Mouse (Mus musculus) urinary bladder, postnatal 14 days (tissue): Measurements from ENCODE around the gene Rilp.

Experiments used
- DNase-seq: peaks from one replicate; pipeline ENCODE4 v3.0.0; 2021; ENCODE audit warnings: low spot score

Rilp gene

DNA sequence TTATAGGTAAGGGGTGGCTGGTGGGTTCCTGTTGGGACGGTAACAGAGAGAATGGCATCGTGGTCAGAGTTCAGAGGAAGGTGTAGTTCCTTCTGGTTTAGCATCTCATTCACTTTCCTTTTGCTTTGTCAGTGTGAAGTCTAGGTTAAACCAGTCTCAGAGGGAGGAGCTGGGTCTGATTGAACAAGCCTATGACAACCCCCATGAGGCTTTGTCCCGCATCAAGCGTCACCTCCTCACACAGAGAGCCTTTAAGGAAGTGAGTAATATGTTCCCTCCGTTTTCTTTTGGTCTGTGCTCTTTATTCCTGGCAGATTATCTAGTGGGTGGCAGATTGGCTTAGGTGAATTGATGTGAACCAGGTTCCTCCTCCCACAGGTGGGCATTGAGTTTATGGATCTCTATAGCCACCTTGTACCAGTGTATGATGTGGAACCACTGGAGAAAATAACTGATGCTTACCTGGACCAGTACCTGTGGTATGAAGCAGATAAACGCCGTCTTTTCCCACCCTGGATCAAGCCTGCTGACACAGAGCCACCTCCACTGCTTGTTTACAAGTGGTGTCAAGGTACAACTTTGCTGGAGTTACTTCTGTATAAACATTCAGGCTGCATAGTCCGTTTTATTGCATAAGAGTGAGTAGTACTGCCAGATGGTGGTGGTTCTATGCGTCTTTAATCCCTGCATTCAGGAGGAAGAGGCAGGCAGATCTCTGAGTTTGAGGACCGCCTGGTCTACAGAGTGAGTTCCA is 15.4 kb upstream of the Rilp start:
- DNase-seq: no peak

DNA sequence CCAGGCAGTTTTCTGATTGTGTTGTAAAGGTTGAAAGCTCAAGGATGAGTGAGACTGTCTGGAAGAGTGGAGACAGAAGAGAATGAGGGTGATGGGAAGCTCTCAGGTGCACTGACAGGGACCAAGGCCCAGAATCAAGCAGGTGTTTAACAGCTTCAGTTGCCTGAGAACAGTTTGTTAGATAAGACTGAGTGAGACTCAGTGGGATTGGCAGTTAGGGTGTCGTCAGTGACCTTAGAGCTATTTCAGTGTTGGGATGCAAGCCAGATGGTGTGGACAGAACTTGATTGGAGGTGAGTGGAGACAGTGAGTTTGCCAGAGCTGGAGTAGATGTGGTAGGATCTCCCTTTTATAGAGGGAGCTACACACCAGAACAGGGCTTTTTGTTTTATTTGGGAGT is 11.8 kb upstream of the Rilp start:
- no peak for DNase-seq

DNA sequence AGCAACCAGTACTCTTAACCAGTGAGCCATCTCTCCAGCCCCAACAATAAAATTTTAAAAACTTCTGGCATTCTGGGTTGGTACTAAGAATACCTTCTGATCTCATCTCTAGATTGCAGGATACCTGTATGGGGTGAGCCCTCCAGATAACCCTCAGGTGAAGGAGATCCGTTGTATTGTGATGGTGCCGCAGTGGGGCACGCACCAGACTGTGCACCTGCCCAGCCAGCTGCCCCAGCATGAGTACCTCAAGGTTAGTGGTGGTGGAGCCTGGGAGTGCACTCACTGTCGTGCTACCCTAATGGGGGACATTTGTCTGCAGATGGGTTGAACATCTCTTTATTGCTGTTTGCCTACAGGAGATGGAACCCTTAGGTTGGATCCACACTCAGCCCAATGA is 1.7 kb upstream of the Rilp start:
- DNase-seq: no peak

DNA sequence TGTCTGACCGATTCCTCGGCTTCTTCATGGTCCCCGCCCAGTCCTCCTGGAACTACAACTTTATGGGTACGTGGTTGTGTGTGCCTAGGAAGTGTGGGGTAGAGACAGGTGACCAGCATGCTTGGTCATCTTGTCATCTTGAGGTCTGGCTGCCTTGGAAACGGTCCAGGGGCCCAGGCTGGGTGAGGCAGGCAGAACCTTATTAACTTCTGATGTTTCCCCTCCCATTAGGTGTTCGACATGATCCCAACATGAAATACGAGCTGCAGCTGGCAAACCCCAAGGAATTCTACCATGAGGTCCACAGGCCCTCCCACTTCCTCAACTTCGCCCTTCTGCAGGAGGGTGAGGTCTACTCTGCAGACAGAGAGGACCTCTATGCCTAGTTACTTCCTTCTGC is 990 bp upstream of the Rilp start:
- no peak for DNase-seq

DNA sequence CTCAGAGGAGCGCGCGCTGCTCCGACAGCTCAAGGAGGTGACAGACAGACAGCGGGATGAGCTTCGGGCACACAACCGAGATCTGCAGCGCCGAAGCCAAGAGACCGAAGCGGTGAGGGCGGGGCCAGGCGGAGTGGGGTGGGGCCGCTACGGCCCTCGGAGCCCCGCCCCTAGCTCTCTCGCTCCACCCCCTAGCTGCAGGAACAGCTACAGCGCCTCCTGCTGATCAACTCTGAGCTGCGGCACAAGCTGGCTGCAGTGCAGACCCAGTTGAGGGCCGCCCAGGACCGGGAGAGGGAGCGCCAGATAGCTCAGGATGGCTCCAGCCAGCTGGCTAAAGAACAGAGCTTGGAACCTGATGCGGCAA is 716 bp downstream of the Rilp start:
- DNase-seq: peak; percentile 95

DNA sequence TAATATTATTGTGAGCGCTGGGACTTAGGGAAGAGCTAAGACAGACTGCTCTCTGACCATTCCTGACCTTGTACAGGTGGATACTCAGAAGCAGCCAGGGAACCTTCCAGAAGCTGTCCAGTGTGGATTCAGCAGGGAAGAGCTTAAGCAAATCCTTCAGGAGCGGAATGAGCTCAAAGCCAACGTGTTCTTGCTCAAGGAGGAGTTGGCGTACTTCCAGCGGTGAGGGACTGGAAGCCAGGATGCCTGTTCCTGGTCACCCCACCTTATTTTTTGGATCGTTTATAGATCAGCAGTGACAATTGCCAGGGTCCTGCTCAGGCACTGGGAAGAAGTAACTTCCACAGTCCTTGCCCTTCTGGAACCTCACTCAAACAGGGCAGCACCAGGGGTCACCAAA is 1.3 kb downstream of the Rilp start:
- peak; percentile 60 for DNase-seq

DNA sequence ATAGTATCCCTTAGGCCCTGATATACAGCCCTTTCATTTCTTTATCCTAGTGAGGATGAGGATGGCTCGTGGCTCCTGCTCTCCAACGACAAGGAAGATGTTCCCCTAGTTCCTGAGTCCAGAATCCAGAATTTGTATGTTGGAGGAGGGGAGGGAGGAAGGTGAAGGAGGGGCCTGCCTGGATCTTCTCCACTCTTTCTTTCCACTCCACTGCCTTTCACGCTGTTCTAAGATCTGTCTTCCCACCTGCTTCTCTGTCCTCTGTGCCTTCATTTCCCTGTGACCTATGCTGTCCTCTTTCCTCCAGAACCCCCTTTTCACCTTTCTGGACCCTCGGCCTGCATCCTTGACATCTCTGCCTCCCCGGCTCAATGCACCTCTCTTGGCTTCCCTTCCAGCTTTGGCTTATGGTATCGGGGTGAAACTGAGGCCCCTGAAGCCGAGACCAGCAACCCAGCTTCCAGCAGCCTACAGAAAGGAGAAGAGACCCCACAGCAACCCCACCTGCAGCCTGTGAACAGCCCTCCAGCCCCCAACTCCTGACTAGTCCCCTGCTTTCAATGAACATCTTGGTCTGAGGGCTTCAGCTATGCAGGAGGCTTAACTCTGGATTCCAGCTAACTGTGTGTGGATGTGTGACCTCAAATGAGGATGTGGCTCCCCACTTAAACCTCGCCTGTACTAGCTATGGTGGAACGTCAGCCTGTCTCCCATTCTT is 2.6 kb downstream of the Rilp start:
- DNase-seq: no peak

DNA sequence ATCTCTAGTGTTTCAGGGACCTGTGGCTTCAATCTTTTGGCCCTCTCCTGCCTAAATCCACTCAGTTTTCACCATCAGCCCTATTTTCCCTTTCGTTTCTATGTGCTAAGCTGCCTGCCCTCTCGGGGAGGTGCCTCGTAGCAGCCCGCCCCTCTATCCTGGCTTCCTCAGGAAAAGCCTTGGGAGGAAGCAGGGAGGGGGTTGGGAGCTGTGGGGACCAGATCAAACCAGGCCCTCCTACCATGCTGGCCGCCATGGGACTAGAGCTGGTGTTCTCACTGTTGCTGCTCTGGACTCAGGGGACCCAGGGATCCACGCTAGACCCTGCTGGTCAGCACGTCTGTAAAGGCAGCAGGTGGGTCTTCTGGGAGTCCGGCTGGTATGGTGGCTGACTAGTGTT is 3.4 kb downstream of the Rilp start, which contains the start of gene Scarf1:
Gene Scarf1 (plus strand): TSS at position 205 of the 400 bp plus-strand sequence.
- no peak for DNase-seq

DNA sequence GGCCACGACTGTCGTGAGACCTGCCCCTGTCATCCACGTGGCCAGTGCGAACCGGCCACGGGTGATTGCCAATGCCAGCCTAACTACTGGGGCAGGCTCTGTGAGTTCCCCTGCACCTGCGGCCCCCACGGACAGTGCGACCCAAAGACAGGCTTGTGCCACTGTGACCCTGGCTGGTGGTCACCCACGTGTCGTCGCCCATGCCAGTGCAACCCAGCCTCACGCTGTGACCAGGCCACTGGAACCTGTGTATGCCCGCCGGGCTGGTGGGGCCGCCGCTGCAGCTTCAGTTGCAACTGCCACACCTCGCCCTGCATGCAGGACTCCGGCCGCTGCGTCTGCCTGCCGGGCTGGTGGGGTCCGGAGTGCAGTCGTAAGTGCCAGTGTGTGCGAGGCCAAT is 5.3 kb downstream of the Rilp start:
- no peak for DNase-seq

DNA sequence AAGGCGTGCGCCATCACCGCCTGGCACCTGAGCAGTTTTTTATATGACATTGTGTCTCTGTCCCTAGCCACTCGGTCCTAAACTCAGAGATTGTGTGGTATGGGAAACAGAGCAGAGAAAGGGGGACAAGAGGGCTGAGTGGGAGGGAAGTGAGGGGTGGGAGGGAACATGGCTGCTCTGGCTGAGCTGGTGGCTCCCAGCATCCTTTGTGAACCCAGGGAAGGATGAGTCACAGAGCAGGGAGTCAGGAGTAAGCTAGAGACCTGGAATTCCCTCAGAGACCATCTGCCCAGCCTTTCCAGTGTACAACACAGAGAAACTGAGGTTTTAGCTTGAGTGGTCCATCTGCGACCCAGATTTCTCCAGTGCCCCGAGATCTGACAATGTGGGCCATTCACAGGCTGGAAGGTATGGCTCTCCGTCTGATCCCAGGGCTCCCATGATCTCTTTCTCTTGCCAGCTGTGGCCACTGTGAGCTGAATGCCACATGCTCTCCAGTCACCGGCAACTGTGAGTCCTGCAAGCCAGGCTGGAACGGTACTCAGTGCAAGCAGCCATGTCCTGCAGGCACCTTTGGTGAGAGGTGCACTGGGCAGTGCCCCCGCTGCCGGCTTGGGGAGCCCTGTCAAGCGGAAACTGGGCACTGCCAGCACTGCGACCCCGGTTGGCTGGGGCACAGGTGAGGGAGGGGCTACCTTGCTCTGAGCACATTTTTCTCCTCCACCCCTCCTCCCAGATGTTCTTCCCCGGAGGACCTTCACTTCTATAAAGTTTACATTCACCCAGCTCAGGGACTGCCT is 10.1 kb downstream of the Rilp start:
- DNase-seq: no peak

DNA sequence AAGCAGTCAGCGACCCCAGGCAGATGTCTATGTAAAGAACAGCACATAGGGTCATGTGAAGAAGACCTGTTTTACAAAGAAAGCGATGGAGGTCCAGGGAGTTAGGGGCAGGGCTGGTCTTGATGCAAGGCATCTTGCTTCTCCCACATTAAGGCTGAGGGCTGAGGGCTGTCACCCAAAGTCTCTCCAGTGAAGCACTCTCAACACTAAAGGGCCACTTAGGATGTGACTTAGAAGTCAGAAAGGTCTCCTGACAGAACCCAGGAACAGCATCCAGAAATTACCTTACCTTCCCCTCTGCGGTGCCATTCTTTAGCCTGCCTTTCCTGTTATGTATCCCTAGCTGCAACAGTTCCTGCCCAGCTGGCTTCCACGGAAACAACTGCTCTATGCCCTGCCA is 11.7 kb downstream of the Rilp start:
- no peak for DNase-seq

DNA sequence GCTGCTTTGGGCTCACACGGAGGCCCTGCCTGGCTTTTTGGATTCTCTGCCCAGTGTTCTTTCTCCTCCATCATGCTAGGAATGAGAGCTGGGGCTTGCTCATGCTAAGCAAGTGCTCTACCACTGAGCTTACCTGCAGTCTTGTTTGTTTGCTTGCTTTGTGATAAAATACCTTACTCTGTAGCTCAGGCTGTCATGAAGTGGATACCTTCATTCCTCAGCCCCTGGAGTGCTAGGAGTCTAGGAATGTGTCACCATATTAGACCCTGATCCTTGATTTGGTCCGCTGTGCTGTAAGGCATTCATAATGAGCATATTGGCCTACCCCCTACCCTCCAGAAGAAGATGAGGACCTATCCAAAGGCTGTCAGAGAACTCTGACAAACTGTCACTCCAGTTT is 12.9 kb downstream of the Rilp start:
- DNase-seq: no peak

DNA sequence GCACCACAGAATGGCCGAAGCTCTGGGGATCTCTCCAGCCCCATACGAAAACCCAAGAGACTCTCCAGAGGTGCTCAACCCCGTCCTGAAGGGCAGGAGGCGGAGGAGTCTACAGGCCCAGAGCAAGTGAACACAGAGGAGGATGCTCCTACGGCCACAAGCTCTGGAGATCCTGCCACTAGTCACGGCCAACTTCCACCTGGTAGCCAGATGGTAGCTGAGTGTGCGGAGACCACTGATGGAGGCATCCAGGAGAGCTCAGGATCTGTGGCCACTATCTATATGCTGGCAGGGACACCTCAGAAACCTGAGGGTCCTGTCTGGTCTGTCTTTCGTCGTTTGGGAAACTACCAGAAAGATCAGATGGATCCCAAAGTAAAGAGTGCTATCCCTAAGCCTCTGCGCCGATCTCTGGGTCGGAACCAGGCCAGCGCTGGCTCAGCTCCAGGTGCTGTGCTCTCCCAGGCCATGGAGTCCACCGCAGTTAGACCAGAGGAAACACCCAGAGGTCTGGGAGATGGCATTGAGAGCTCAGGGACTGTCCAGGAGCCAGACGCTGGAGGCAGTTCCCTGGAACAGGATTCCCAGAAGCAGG is 15.7 kb downstream of the Rilp start:
- no peak for DNase-seq

DNA sequence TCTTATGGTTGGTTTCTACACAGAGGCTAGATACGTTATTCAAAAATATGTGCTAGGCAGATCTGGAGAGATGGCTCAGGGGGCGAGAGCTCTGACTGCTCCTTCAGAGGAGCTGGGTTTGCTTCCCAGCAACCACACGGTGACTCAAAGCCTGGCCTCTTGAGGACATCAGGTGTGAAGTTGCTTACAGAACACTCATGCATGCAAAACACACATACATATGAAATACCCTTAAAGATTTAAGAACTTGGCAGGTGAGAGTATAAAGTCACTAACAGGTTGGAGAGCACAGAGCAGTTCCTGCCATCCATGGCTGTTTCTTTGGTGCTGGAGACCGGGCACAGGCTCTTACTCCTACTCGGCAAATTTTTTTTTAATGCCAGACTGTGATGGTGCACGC is 17.0 kb downstream of the Rilp start:
- DNase-seq: no peak

DNA sequence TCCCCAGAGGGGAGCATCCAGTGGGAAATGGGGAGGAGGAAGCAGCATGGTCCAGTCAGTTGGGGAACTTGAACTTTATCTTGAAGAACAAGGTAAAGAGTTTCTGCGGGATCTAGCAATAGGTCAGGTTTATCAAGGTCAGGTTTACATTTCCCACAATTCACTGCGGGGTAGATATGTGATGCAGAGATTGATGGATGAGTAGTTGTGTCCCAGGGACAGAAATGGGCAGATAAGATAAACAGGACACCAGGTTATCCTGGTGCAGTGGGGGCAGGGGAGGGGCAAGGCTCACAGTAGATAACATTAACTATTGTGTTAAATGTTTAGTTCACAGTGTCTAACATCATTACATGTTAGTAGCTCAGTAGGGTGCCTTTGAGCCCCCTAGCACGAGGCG is 19.9 kb downstream of the Rilp start:
- no peak for DNase-seq

DNA sequence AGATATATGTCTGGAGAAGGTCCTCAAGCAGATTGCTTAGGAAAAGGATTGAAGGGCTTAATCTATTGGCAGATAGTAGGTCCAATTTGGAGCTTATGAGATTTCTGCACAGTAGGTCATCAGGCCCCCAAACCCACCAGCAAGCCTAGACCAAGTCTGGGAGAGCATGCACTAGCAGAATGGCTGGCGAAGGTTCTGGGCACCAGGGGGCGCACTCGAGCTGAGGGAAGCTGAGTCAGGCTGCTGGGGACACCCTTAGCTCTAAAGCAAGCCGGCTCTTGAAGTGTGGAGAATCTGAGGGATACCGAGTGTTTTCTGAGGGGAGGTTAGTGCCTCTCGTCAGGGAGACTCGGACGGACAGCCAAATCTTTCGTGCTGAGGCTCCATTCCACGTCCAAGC is 20.4 kb downstream of the Rilp start:
- DNase-seq: peak; percentile 99

DNA sequence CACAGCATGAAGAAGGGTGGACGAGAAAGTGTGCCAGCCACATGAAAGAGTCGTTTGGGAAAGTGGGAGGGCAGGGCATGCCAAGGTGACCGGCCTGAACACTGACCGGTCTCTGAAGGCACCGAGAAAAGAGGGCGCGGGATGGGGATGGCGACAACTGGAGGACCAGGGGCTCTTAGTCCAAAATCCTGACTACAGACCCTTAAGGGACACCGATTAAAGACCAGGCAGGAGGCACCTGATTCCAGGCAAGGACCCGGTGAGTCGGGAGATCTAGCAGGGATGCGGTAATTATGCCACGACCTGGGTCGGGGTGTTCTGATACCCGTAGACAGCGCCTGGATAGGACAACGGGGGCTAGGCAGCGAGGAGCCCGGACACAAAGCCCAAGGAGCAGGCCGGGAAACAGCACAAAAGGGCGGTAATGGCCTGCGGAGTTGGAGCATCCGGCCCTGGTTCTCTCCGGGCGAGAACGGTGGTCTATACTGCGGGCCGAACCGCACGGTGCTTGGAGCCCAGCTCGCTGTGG is 21.0 kb downstream of the Rilp start:
- DNase-seq: no peak

DNA sequence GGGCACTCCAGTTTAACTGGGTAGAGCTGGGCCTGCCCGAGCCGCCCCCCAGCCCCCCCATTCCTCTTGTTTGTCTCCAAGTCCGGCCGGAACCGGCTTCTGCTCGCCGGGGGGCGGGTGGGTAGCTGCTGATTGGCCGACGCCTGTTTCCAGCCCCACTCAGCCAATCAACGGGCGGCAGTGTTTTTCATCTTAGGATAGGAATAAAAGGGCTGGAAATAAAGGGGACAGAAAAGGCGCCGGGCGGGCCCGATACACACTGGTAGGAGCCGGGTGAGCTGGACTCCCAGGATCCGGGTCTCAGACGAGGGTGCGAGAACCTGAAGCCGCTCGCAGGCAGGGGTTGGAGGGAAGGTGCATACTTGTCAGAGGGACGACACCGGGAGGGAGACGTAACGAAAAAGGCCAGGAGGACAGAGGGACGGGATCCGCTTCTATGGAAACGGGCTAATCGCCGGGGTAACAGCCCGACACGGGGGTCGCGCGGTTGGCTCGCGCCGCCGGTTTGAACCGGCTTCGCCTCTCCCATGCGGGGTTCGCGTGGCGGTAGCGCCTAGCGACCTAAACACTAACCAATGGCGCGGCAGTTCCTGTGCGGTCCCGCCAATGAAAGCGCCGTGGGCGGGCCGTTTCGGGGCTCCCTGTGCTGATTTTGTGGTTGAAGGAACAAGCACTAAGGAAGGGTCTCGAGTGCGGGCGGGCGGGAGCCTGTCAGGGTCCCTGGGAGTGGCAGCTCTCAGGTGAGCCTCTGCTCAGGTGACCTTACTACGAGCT is 21.8 kb downstream of the Rilp start, which contains the start of gene Slc43a2:
Gene Slc43a2 (plus strand): TSS at position 226 of the 774 bp plus-strand sequence.
- DNase-seq: peak; percentile 92

DNA sequence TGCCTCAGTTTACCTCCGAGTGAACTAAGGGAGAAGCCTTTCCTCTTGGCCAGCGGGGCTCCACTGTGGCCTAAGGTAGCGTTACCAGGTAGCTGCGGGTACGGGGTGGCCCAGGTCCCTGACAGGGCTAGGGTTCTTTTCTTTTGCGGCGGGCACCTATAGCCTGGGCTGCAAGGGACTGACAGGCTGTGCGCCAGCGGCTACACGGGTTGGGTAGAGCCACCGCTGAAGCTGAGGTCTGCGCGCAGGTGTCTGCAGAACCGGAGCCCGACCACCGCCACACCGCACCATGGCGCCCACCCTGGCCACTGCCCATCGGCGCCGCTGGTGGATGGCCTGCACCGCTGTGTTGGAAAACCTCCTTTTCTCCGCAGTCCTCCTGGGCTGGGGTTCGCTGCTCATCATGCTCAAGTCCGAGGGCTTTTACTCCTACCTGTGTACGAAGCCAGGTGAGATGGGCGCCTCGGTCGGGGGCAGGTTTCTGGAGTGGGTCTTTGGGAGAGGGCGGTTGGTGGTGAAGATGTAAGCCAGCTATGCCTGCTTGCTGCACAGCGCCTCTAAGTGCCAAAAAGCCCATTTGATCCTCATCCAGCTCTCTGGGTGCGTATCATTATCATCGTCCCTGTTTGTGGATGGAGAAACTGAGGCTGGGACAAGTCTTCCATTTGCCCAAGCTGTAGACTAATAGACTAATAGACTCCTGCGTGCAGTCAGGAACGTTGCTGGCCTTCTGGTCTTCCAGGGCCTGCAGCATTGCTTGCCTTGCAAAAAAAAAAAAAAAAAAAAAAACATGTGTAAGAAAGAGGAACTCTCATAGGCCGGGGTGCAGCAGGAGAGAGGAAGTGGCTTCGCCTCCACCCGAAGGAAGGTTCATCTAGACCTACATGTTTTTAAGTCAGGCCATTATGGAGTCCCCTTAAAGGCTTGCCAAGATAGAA is 22.7 kb downstream of the Rilp start:
- no peak for DNase-seq

DNA sequence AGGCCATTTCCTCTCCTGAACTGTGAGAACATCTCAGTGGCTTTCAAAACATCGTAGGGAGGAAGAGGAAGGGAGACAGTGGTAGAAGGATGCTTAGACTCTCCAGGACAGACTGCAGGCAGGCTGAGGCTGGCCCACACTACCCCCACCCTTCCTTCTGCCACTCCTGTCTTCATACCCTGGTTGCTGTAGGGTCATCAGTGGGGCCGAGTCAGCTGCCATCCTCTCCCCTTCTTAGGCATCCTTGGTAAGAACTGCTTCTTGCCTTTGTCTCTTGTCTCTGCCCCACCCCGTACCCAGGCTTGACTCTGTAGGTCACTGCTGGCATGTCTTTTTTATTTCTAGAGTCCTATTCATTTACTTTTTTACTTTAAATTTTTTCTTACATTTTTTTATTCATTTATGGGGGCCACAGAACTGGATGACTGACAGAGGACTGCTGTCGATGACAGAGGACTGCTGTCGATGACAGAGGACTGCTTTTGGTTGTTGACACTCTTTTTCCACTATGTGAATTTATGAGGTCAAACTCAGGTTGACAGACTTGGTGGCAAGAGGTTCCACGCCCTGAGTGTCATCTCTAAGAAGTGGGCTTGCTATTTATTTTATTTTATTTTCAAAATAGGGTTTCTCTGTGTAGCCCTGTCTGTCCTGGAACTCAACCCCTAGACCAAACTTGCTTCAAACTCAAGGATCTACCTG is 23.6 kb downstream of the Rilp start:
- no peak for DNase-seq
